18 mouse cellular contexts compared by ENCODE assay signal in the genomic region with DNA sequence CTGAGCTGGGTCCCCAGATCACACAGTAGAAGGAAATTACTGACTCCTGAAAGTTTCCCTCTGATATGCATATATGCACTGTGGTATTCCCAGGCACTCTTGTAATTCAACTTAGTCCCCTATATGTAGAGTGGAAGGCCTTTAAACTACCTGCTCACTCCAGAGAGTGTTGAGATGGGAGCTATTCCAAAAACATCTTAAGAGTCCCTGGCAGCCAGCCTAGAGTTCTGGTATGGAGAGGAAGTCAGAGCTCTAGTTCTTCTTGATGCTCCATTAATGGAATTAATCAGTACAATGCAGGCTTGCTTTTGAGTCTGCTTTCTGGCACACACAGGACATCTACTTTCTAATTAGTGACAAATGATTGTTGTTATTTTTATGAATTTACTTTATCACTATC. TPM values are rescaled to one million over a fixed set of nuclear protein-coding genes. Genes with fewer than 3 reads are reported as not detected.
DNase-seq lines count a peak whose midpoint lies in the region; ATAC-seq and TF ChIP-seq lines count a peak whose summit lies in the region.
"Had no signal": no experiment of that assay in that cellular context is flagged by ENCODE, and none has a peak within 500 bp of the region (broad histone marks: within the 10 kb centered on the region; RNA-seq: fewer than 3 reads in every experiment).

No protein-coding gene starts in this region.

- H3K4me3 ChIP-seq in embryonic facial prominence, embryonic 14.5 days (ENCODE audit: low read depth, low read length), result no peak overlapping the region
- H3K4me3 ChIP-seq in embryonic facial prominence, embryonic 10.5 days, result no peak overlapping the region
- H3K4me3 ChIP-seq in midbrain, postnatal 0 days (ENCODE audit: low read depth, low read length), result no peak overlapping the region
- H3K4me3 ChIP-seq in midbrain, embryonic 10.5 days, result no peak overlapping the region
- H3K4me3 ChIP-seq: liver, embryonic 15.5 days; midbrain, embryonic 15.5 days; stomach, embryonic 15.5 days had no signal

- no peak for ATAC-seq in embryonic facial prominence, embryonic 14.5 days (ENCODE audit: low read depth)
- no peak for ATAC-seq in midbrain, postnatal 0 days (ENCODE audit: low FRiP score)
- ATAC-seq: intestine, embryonic 16.5 days had no signal

- peak; percentile 25 for DNase-seq in embryonic facial prominence, embryonic 14.5 days (ENCODE audit: low spot score)
- no peak for DNase-seq in embryonic facial prominence, embryonic 10.5 days (ENCODE audit: low spot score)
- peak; percentile 17 for DNase-seq in kidney, adult 9 months
- DNase-seq in kidney, postnatal 10 days, result no peak
- DNase-seq in midbrain, postnatal 0 days (ENCODE audit: low spot score), result peak; percentile 19
- DNase-seq in midbrain, embryonic 10.5 days (ENCODE audit: low spot score), result no peak
- no peak for DNase-seq in embryo, embryonic 10.5 days (ENCODE audit: low spot score)
- DNase-seq in spleen, postnatal 4 days (ENCODE audit: low spot score in 2 of 2), result no peak
- DNase-seq: adrenal gland, adult 2 months; spleen, adult 18-20 months; thymus, adult 2 months had no signal

- no peaks in the 10 kb centered on the region for H3K36me3 ChIP-seq in embryonic facial prominence, embryonic 14.5 days (ENCODE audit: control insufficient read depth, insufficient read depth, low read length)
- H3K36me3 ChIP-seq in embryonic facial prominence, embryonic 10.5 days (replicated peaks), result no peaks in the 10 kb centered on the region
- H3K36me3 ChIP-seq in midbrain, postnatal 0 days (ENCODE audit: insufficient read depth, low read length), result peaks cover 11% of the 10 kb centered on the region
- peaks cover 4% of the 10 kb centered on the region; the same call in 1 of the 2 replicates for H3K36me3 ChIP-seq in midbrain, embryonic 10.5 days
- H3K36me3 ChIP-seq: liver, embryonic 15.5 days; stomach, embryonic 15.5 days had no signal

- H3K9ac ChIP-seq in embryonic facial prominence, embryonic 14.5 days (ENCODE audit: low read depth, low read length), result no peak overlapping the region
- H3K9ac ChIP-seq in midbrain, postnatal 0 days (replicated peaks; ENCODE audit: low read length, poor library complexity, severe bottlenecking), result no peak overlapping the region
- H3K9ac ChIP-seq: hindbrain, embryonic 14.5 days; liver, embryonic 15.5 days; midbrain, embryonic 15.5 days; stomach, embryonic 15.5 days had no signal

- no peak overlapping the region for H3K27ac ChIP-seq in embryonic facial prominence, embryonic 14.5 days (replicated peaks; ENCODE audit: low read depth, low read length)
- no peak overlapping the region for H3K27ac ChIP-seq in embryonic facial prominence, embryonic 10.5 days (replicated peaks)
- no peak overlapping the region for H3K27ac ChIP-seq in midbrain, postnatal 0 days (ENCODE audit: low read depth, low read length)
- H3K27ac ChIP-seq in midbrain, embryonic 10.5 days (replicated peaks), result no peak overlapping the region
- H3K27ac ChIP-seq: hindbrain, embryonic 14.5 days; liver, embryonic 15.5 days; midbrain, embryonic 15.5 days; stomach, embryonic 15.5 days had no signal

- H3K9me3 ChIP-seq in embryonic facial prominence, embryonic 14.5 days (ENCODE audit: control insufficient read depth, low read length), result no peaks in the 10 kb centered on the region
- H3K9me3 ChIP-seq in embryonic facial prominence, embryonic 10.5 days, result no peaks in the 10 kb centered on the region
- H3K9me3 ChIP-seq in midbrain, postnatal 0 days (ENCODE audit: low read length), result no peaks in the 10 kb centered on the region
- no peaks in the 10 kb centered on the region for H3K9me3 ChIP-seq in midbrain, embryonic 10.5 days (replicated peaks)
- H3K9me3 ChIP-seq: liver, embryonic 15.5 days; midbrain, embryonic 15.5 days; stomach, embryonic 15.5 days had no signal

- H3K27me3 ChIP-seq in embryonic facial prominence, embryonic 14.5 days (replicated peaks; ENCODE audit: control insufficient read depth, insufficient read depth, low read length), result no peaks in the 10 kb centered on the region
- no peaks in the 10 kb centered on the region for H3K27me3 ChIP-seq in embryonic facial prominence, embryonic 10.5 days (replicated peaks; ENCODE audit: low read depth, poor library complexity, severe bottlenecking)
- no peaks in the 10 kb centered on the region for H3K27me3 ChIP-seq in midbrain, postnatal 0 days (ENCODE audit: insufficient read depth, low read length)
- no peaks in the 10 kb centered on the region for H3K27me3 ChIP-seq in midbrain, embryonic 10.5 days (ENCODE audit: low read depth, poor library complexity, severe bottlenecking)
- H3K27me3 ChIP-seq: CH12.LX; liver, embryonic 15.5 days; midbrain, embryonic 15.5 days; stomach, embryonic 15.5 days had no signal

- no peaks in the 10 kb centered on the region for H3K4me1 ChIP-seq in embryonic facial prominence, embryonic 14.5 days (ENCODE audit: control insufficient read depth, insufficient read depth, low read length)
- H3K4me1 ChIP-seq in embryonic facial prominence, embryonic 10.5 days, result no peaks in the 10 kb centered on the region
- H3K4me1 ChIP-seq in midbrain, postnatal 0 days (ENCODE audit: insufficient read depth, low read length), result 0 out of 2 replicates have a peak, but pooled peaks cover 4% of the 10 kb centered on the region
- H3K4me1 ChIP-seq in midbrain, embryonic 10.5 days, result no peaks in the 10 kb centered on the region
- H3K4me1 ChIP-seq: liver, embryonic 15.5 days; midbrain, embryonic 15.5 days; stomach, embryonic 15.5 days had no signal

- TF ChIP-seq CTCF in midbrain, postnatal 0 days (IDR thresholded peaks at IDR 0.05), result no peak

- H3K4me2 ChIP-seq in embryonic facial prominence, embryonic 14.5 days (ENCODE audit: low read depth, low read length), result no peak overlapping the region
- H3K4me2 ChIP-seq in midbrain, postnatal 0 days (ENCODE audit: low read depth, low read length, poor library complexity, severe bottlenecking), result no peak overlapping the region
- H3K4me2 ChIP-seq: hindbrain, embryonic 14.5 days; liver, embryonic 15.5 days; midbrain, embryonic 15.5 days; stomach, embryonic 15.5 days had no signal

RNA-seq across cellular contexts. Expression of a gene that starts 11.3 kb away (rescaled TPM):
- 1.2 and 1.4 TPM in 2 replicates for polyA plus RNA-seq in embryonic facial prominence, embryonic 14.5 days (2014; fragmentation: Nextera tagmentation; extraction: Ambion mirVana)
- 0.55 and 0.72 TPM in 2 replicates for polyA plus RNA-seq in embryonic facial prominence, embryonic 10.5 days (2016; fragmentation: Nextera tagmentation; extraction: Ambion mirVana)
- total RNA-seq in midbrain, postnatal 0 days (2014; rRNA removed), result 57.7 and 62.4 TPM in 2 replicates
- 9.3 and 12.7 TPM in 2 replicates for polyA plus RNA-seq in midbrain, postnatal 0 days (2015; fragmentation: Nextera tagmentation; extraction: Ambion mirVana)
- polyA plus RNA-seq in midbrain, embryonic 10.5 days (2016; fragmentation: Nextera tagmentation; extraction: Ambion mirVana), result 0.60 and 1.0 TPM in 2 replicates
- total RNA-seq: CH12.LX; megakaryocyte progenitor cell, adult 5-6 weeks had no signal
- polyA plus RNA-seq: liver, embryonic 15.5 days had no signal

Comparison
In these comparisons a context has a peak if more than half of its experiments do, and no peak if none do; other contexts are left out.
1. DNase-seq: peak in embryonic facial prominence, embryonic 14.5 days (single experiment), kidney, adult 9 months (single experiment) and midbrain, postnatal 0 days (single experiment); none in embryonic facial prominence, embryonic 10.5 days (single experiment), kidney, postnatal 10 days (single experiment), midbrain, embryonic 10.5 days (single experiment), embryo, embryonic 10.5 days (single experiment) and spleen, postnatal 4 days (0 of 2).